Mouse (Mus musculus) lung, embryonic 16.5 days (tissue): Measurements from ENCODE around the gene Ttc17. TPM values are rescaled to one million over a fixed set of nuclear protein-coding genes. Genes with fewer than 3 reads are reported as not detected.
A peak's percentile ranks its signal among the peaks of the same experiment; 100 is the strongest.

Experiments used
- ATAC-seq: fragments of 200-750 bp; cut with Nextera tagmentation; 2 replicates; pipeline ENCODE4 v1.8.0; 2017; ENCODE audit warnings: low read depth, mild to moderate bottlenecking, moderate library complexity
- H3K27ac ChIP-seq: fragments of 300-500 bp; sonication (generic); 2 replicates; pipeline ENCODE4 v1.5.1; 2014; ENCODE audit warnings: mild to moderate bottlenecking, control low read depth, low read length
- H3K27me3 ChIP-seq: fragments of 300-500 bp; sonication (generic); 2 replicates; pipeline ENCODE4 v1.6.1; 2014; ENCODE audit warnings: low read depth, low read length, mixed read lengths; ENCODE audit not compliant: control insufficient read depth, insufficient read depth
- H3K36me3 ChIP-seq: fragments of 300-500 bp; sonication (generic); 2 replicates; pipeline ENCODE4 v1.6.1; 2014; ENCODE audit warnings: low read length; ENCODE audit not compliant: control insufficient read depth, insufficient read depth
- H3K4me1 ChIP-seq: fragments of 300-500 bp; sonication (generic); replicated peaks from 2 replicates; pipeline ENCODE4 v1.6.1; 2014; ENCODE audit warnings: low read length, mixed read lengths; ENCODE audit not compliant: control insufficient read depth, insufficient read depth
- H3K4me2 ChIP-seq: fragments of 300-500 bp; sonication (generic); 2 replicates; pipeline ENCODE4 v1.6.1; 2014; ENCODE audit warnings: low read depth, low read length, control low read depth
- H3K4me3 ChIP-seq: fragments of 300-500 bp; sonication (generic); 2 replicates; pipeline ENCODE4 v1.5.1; 2014; ENCODE audit warnings: mild to moderate bottlenecking, low read length, control low read depth
- H3K9ac ChIP-seq: fragments of 300-500 bp; sonication (generic); 2 replicates; pipeline ENCODE4 v1.6.1; 2014; ENCODE audit warnings: low read length, control low read depth
- H3K9me3 ChIP-seq: fragments of 300-500 bp; sonication (generic); 2 replicates; pipeline ENCODE4 v1.6.1; 2016; ENCODE audit warnings: low read length; ENCODE audit not compliant: control insufficient read depth
- WGBS: fragments of 180-500 bp; shearing (Covaris S2); extraction: QIAGEN DNeasy Blood & Tissue Kit; methylation state at CpG from one replicate; pipeline ENCODE4 v1.1.7; 2014; 5-methylcytosine and 5-hydroxymethylcytosine counted together
- polyA plus RNA-seq: library from polyadenylated mRNA; unstranded; fragments of >200 nt; fragmentation: Nextera tagmentation; extraction: Ambion mirVana; gene quantifications from 2 replicates; pipeline ENCODE4 v1.2.1, GENCODE M21; 2015

Gene Ttc17
- polyA plus RNA-seq, 1 experiment from 2014 or later: 19.1 TPM

DNA sequence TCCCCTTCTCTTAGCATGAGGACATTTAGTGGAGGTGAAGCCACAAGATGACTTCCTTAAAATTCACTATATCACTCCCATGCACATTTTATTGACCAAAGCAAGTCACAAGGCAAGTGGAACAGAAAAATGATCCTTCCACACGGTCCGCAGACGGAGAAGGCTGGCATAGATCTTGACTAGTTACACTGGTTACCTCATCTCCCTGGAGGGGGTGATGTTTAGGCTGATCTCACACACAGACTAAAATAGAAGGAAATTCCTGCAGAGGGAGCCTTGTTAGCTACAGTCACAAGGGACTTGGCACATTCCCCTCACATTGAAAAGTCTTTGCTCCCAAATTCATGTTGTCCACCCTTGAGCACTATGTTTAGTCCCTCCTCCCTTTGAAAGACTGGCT lies 130.8 kb downstream of the Ttc17 start:
- Histone ChIP-seq H3K4me1 (peaks cover 5% of the 10 kb centered on the region), H3K36me3 (no peaks in the 10 kb centered on the region), H3K4me2 (no peak overlapping the region), H3K4me3 (no peak overlapping the region), H3K9me3 (no peaks in the 10 kb centered on the region), H3K9ac (no peak overlapping the region), H3K27me3 (peaks cover 19% of the 10 kb centered on the region), H3K27ac (no peak overlapping the region)
- 74% methylated on average over 3 of the region's 3 CpGs for WGBS
- no peak for ATAC-seq

DNA sequence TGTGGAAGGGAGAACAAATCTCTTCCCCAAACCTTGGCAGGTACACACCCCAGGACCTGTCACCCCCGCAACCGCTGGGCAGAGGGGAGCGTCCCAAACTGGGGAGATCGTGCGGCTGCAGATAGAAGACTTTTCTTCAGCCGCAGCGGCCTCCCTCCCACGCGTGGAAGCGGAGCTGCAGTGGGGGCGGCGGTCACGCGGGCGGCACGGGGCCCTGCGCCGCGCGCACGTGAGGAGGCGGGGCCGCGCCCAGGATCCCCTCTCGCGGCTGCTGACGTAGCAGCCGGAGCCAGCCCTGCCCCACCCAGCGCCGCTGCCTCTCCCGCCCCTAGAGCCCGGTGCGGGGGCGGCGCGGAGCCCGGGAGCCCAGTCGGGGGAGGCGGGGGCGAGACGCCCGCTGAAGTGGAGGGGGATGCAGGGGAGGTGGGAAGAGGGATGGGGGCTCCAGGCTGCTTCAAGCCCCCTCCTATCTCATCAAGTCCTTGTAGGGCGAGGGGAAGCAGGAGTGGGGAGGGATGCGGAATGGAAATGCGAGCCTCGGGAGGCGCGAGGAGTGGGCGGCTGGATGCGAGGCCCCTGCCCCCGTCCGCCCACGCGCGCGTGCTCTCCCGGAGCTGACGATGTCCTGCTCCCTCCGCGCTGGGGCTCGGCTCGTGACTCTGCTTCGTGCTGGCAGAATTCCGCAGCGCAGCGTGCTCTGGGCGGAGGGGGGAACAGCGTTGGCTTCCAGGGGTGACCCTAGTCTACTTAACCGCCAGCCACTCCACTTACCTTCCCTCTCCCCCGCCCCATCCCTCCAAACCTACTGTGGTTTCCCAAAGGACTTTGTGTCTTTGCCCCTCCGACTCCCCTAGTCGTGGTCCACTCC lies 133.1 kb downstream of the Ttc17 start:
- Histone ChIP-seq H3K27me3 (peaks cover 19% of the 10 kb centered on the region), H3K27ac (no peak overlapping the region)

DNA sequence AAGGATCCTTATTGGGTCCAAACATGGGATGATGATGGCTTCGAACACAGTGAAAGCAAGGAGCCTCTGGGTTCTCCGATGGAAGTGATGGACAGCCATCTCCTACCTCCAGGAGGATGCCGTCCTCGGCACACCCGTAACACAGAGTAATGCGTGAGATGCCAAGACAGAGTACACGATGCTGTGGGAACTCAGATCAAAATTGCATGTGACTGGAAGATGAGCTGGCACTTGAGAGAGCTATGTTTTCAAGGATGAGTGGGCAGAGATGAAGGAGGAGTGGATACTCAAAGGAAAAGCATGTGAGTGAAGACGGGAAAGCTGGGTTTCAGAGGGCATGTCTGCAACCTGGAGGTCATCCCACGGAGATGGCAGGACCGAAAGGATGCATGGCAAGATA lies 135.3 kb downstream of the Ttc17 start:
- ATAC-seq: no peak
- 82% methylated on average over 10 of the region's 10 CpGs for WGBS
- H3K27me3 ChIP-seq: peaks cover 22% of the 10 kb centered on the region
- no peaks in the 10 kb centered on the region for H3K36me3 ChIP-seq
- H3K4me2 ChIP-seq: no peak overlapping the region
- no peak overlapping the region for H3K27ac ChIP-seq
- H3K9ac ChIP-seq: no peak overlapping the region
- H3K9me3 ChIP-seq: no peaks in the 10 kb centered on the region
- H3K4me1 ChIP-seq: peaks cover 5% of the 10 kb centered on the region
- H3K4me3 ChIP-seq: no peak overlapping the region

More for the DNA sequence above, 133.1 kb downstream of the Ttc17 start:
- no peaks in the 10 kb centered on the region for H3K9me3 ChIP-seq
- peaks cover 5% of the 10 kb centered on the region for H3K4me1 ChIP-seq
- H3K9ac ChIP-seq: peak overlapping the region; percentile 47
- peak overlapping the region; percentile 100 for H3K4me2 ChIP-seq
- peak; percentile 92 for ATAC-seq
- peak overlapping the region; percentile 61 for H3K4me3 ChIP-seq
- WGBS: under 1% methylated on average over 61 of the region's 72 CpGs
- no peaks in the 10 kb centered on the region for H3K36me3 ChIP-seq

DNA sequence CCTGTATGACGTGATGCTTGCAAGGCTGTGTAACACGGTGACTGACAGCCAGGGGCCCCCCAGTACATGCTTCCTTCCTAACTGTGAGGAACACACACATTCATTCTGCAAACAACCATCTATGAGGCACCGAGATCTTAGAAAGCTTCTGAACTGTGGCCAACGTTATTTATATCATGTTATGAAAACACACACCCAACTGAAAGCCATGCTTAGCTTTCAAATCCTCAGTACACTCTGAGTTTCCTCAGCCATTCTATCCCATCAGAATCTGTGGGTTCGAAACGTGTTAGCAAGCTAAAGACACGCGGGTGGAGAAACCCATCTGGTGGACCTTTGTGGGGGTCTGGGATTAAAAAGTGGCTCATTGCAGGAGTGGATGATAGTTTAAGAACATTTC lies 137.7 kb downstream of the Ttc17 start:
- peaks cover 20% of the 10 kb centered on the region for H3K4me1 ChIP-seq
- no peak overlapping the region for H3K27ac ChIP-seq
- no peak for ATAC-seq
- H3K4me3 ChIP-seq: no peak overlapping the region
- no peak overlapping the region for H3K9ac ChIP-seq
- H3K9me3 ChIP-seq: no peaks in the 10 kb centered on the region
- WGBS: 69% methylated on average over 8 of the region's 8 CpGs
- H3K4me2 ChIP-seq: no peak overlapping the region
- H3K27me3 ChIP-seq: peaks cover 12% of the 10 kb centered on the region
- no peaks in the 10 kb centered on the region for H3K36me3 ChIP-seq

DNA sequence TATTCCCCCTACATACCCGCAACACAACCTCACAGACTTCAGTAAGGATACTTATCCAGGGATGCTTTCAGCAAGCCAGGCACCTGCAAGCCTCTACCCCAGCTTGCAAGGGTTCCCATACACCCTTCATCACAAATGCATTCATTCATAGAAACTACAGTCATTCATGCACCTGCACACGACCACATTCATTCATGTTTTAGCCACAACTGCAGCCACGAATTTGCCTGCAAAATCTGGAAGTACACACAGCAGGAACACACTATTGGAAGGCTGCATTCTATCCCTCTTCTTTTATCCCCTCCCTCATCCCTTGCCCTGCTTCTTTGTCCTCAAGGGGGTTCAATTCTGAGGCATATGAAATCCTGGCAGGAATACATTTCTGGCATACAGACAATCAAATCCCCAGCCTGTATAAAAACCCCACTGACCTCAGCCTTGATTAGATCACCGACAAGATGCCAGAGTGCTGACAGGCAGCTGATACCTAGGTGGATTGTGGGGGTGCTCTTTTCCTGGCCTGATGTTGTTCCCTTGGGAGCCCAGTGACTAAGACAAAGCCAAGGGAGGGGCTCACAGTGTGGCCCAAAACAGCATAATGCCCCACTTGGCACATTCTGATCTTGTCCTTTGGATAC lies 139.2 kb downstream of the Ttc17 start:
- no peak for ATAC-seq
- H3K9ac ChIP-seq: no peak overlapping the region
- H3K27ac ChIP-seq: no peak overlapping the region
- WGBS: 29% methylated on average over 4 of the region's 4 CpGs
- peaks cover 21% of the 10 kb centered on the region for H3K4me1 ChIP-seq
- H3K4me3 ChIP-seq: no peak overlapping the region
- H3K36me3 ChIP-seq: no peaks in the 10 kb centered on the region
- no peak overlapping the region for H3K4me2 ChIP-seq
- peaks cover 5% of the 10 kb centered on the region for H3K27me3 ChIP-seq
- no peaks in the 10 kb centered on the region for H3K9me3 ChIP-seq

DNA sequence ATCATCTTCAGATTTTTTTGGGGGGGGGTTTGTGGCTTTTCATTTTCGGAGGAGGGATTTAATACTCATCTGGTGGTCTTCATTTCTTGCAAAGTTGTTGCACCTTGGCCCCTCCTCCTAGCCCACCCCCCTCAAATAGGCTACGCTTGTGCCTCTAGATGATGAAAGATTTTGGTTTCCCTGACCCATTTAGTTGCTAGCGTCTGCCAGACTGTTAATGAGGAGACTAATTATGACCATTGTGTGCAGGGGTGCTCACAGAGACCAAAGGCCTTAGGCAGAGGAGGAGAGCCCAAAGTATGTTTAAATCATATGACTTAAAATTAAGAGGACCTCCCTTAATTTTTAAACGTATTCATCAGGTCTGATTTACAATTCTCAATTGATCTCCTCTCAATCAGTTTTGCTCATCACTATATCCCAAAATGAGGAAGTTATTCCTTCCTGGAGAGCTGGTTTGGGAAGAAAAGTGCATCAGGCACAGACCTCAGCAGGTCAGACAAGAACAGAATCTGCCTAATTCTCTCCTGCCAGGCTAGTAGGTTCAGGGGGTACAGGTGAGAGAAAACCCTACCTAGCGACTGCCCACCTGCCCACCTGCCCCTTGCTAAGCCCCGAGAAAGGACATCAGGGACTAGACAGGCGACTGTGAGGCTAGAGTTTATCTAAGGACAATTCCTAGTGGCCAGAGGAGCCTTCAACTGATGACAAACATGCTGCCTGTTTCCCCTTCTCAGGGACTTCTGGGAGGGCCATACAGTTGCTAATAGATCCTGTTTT lies 139.9 kb downstream of the Ttc17 start:
- ATAC-seq: no peak
- 27% methylated on average over 7 of the region's 7 CpGs for WGBS

DNA sequence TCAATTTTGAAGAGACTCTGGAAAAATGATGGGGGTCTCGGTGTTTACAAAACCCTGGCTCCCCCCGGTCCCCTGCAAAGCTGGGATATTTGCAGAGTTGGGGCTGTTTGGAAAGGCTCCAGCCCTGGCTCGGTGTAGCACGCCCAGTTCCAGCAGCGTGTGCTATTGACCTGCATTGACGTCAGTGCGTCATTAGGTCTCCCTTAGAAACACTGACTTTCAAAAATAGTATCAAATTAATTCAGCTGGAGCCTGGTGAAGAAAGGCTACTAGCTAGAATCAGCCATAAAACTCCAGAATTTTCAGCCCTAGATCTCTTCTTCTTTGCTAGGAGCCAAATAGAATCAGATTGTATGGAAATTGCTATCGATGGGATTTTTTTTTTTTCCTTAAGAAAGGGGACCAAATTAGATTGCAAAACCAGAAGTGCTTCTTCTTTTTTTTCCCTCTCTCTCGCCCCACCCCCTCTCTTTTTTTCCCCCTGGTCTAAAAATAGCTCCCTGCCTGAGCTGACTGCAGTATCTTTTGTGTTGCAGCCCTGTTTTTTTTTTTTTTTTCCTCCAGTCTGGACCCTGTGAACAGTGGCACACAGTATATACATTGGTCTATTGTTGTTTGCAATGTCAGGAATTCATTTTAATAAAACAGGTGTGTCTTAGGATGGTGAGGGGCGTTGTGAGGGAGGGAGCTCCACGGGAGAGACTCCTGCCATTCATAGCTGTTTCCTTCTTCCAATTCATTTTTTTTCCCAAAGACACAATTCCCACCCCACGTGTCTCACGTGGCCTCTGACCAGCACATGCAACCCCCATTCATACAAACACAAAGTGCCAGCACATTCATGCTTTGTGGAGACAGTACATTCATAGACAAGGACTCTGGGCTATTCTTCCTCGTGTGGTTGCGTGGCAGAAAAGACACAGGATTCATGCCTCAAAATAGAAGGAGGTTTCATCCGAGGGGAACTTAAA lies 141.0 kb downstream of the Ttc17 start:
- no peaks in the 10 kb centered on the region for H3K9me3 ChIP-seq
- H3K36me3 ChIP-seq: no peaks in the 10 kb centered on the region
- H3K4me1 ChIP-seq: peaks cover 21% of the 10 kb centered on the region
- no peak overlapping the region for H3K9ac ChIP-seq
- 7% methylated on average over 16 of the region's 16 CpGs for WGBS
- peak overlapping the region; percentile 62 for H3K4me2 ChIP-seq
- ATAC-seq: peak; percentile 59; the same call in 1 of the 2 replicates
- peak overlapping the region; percentile 28 for H3K4me3 ChIP-seq
- peaks cover 5% of the 10 kb centered on the region for H3K27me3 ChIP-seq
- H3K27ac ChIP-seq: no peak overlapping the region

More for the DNA sequence above, 139.9 kb downstream of the Ttc17 start:
- H3K9ac ChIP-seq: no peak overlapping the region
- H3K4me1 ChIP-seq: peaks cover 21% of the 10 kb centered on the region
- peaks cover 5% of the 10 kb centered on the region for H3K27me3 ChIP-seq
- no peaks in the 10 kb centered on the region for H3K36me3 ChIP-seq
- H3K27ac ChIP-seq: no peak overlapping the region
- no peak overlapping the region for H3K4me3 ChIP-seq
- H3K4me2 ChIP-seq: no peak overlapping the region
- no peaks in the 10 kb centered on the region for H3K9me3 ChIP-seq

DNA sequence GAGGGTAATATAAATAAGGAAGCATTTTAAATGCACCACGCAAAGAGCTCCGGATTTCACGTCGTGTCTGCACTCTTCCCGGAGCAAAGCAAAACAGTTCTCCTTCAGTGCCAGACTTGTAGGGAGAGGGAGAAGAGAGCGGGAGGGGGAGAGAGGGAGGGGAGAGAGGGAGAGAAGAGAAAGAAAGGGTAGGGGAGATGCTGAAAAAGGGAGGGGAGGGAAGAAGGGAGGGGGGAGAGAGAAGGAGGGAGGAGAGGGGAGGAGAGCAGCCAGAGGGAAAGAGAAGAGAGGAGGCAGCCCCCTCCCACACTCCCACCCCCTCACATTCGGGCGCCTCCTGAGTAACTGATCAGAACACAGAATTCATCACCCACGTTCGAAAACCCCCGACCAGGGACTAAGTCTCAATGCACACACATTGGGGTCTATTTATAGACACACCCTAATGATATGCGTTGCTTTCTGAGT lies 141.8 kb downstream of the Ttc17 start:
- H3K4me2 ChIP-seq: peak overlapping the region; percentile 62
- no peak for ATAC-seq
- H3K9ac ChIP-seq: 0 out of 2 replicates have a peak overlapping the region, but pooled peaks have one; percentile 13
- no peak overlapping the region for H3K27ac ChIP-seq
- peak overlapping the region; percentile 28 for H3K4me3 ChIP-seq
- H3K9me3 ChIP-seq: no peaks in the 10 kb centered on the region
- no peaks in the 10 kb centered on the region for H3K36me3 ChIP-seq
- peaks cover 5% of the 10 kb centered on the region for H3K27me3 ChIP-seq
- H3K4me1 ChIP-seq: peaks cover 21% of the 10 kb centered on the region
- 0% methylated on average over 12 of the region's 12 CpGs for WGBS
